Mouse (Mus musculus): ENCODE data around the gene Il6st. TPM values are rescaled to one million over a fixed set of nuclear protein-coding genes. Genes with fewer than 3 reads are reported as not detected.
"Not testable (repeated sequence)": the region's sequence is repeated elsewhere in the genome, so short reads cannot be mapped to it uniquely, and the experiment has no call there.

Gene Il6st
- polyA plus RNA-seq, 1 experiment from 2014 or later, result 20.2 TPM

GRCm38 (mm10) chr13:112425181-112425654 lies 38.7 kb upstream of the Il6st start:
- Histone ChIP-seq H3K9me3 (ENCODE audit: control insufficient read depth, low read length) (no peaks in the 10 kb centered on the region; the same call in 1 of the 2 replicates), H3K4me2 (ENCODE audit: low read depth, severe bottlenecking) (no peak overlapping the region), H3K4me3 (ENCODE audit: low read depth, low read length) (no peak overlapping the region), H3K27ac (replicated peaks; ENCODE audit: low read depth, low read length) (no peak overlapping the region), H3K9ac (ENCODE audit: low read length) (no peak overlapping the region), H3K4me1 (ENCODE audit: control insufficient read depth, insufficient read depth, low read length) (no peaks in the 10 kb centered on the region), H3K27me3 (ENCODE audit: control insufficient read depth, insufficient read depth, low read length) (no peaks in the 10 kb centered on the region), H3K36me3 (ENCODE audit: control insufficient read depth, insufficient read depth, low read length) (no peaks in the 10 kb centered on the region)
- WGBS, result 56% methylated on average over 8 of the region's 8 CpGs
- ATAC-seq (ENCODE audit: insufficient number of reproducible peaks, low FRiP score, low TSS enrichment, low read depth), result no peak
- DNase-seq (ENCODE audit: low spot score), result no peak

GRCm38 (mm10) chr13:112426265-112427135 lies 37.4 kb upstream of the Il6st start:
- H3K27ac ChIP-seq (replicated peaks; ENCODE audit: low read depth, low read length), result no peak overlapping the region

GRCm38 (mm10) chr13:112427136-112427470 lies 36.8 kb upstream of the Il6st start:
- H3K4me3 ChIP-seq (ENCODE audit: low read depth, low read length); H3K9ac ChIP-seq (ENCODE audit: low read length); H3K27ac ChIP-seq (replicated peaks; ENCODE audit: low read depth, low read length); ATAC-seq (ENCODE audit: insufficient number of reproducible peaks, low FRiP score, low TSS enrichment, low read depth); DNase-seq (ENCODE audit: low spot score); H3K4me2 ChIP-seq (ENCODE audit: low read depth, severe bottlenecking); H3K27me3 ChIP-seq (ENCODE audit: control insufficient read depth, insufficient read depth, low read length); H3K9me3 ChIP-seq (ENCODE audit: control insufficient read depth, low read length); H3K36me3 ChIP-seq (ENCODE audit: control insufficient read depth, insufficient read depth, low read length); H3K4me1 ChIP-seq (ENCODE audit: control insufficient read depth, insufficient read depth, low read length): not testable (repeated sequence)
- WGBS, result 97% methylated on average over 4 of the region's 4 CpGs

More at GRCm38 (mm10) chr13:112426265-112427135, 37.4 kb upstream of the Il6st start:
- Histone ChIP-seq H3K4me2 (ENCODE audit: low read depth, severe bottlenecking) (no peak overlapping the region), H3K4me1 (ENCODE audit: control insufficient read depth, insufficient read depth, low read length) (no peaks in the 10 kb centered on the region), H3K4me3 (ENCODE audit: low read depth, low read length) (no peak overlapping the region), H3K36me3 (ENCODE audit: control insufficient read depth, insufficient read depth, low read length) (no peaks in the 10 kb centered on the region), H3K9ac (ENCODE audit: low read length) (no peak overlapping the region), H3K27me3 (ENCODE audit: control insufficient read depth, insufficient read depth, low read length) (no peaks in the 10 kb centered on the region), H3K9me3 (ENCODE audit: control insufficient read depth, low read length) (no peaks in the 10 kb centered on the region; the same call in 1 of the 2 replicates)
- WGBS, result 74% methylated on average over 13 of the region's 13 CpGs
- no peak for ATAC-seq (ENCODE audit: insufficient number of reproducible peaks, low FRiP score, low TSS enrichment, low read depth)
- no peak for DNase-seq (ENCODE audit: low spot score)

GRCm38 (mm10) chr13:112427521-112427920 lies 36.3 kb upstream of the Il6st start:
- Histone ChIP-seq H3K9ac (ENCODE audit: low read length) (no peak overlapping the region), H3K27me3 (ENCODE audit: control insufficient read depth, insufficient read depth, low read length) (no peaks in the 10 kb centered on the region), H3K4me3 (ENCODE audit: low read depth, low read length) (no peak overlapping the region), H3K4me2 (ENCODE audit: low read depth, severe bottlenecking) (no peak overlapping the region), H3K27ac (replicated peaks; ENCODE audit: low read depth, low read length) (no peak overlapping the region), H3K9me3 (ENCODE audit: control insufficient read depth, low read length) (no peaks in the 10 kb centered on the region; the same call in 1 of the 2 replicates), H3K36me3 (ENCODE audit: control insufficient read depth, insufficient read depth, low read length) (no peaks in the 10 kb centered on the region), H3K4me1 (ENCODE audit: control insufficient read depth, insufficient read depth, low read length) (no peaks in the 10 kb centered on the region)
- DNase-seq (ENCODE audit: low spot score), result no peak
- ATAC-seq (ENCODE audit: insufficient number of reproducible peaks, low FRiP score, low TSS enrichment, low read depth), result no peak
- 88% methylated on average over 14 of the region's 15 CpGs for WGBS

- Histone ChIP-seq H3K4me3 (ENCODE audit: low read depth, low read length) (no peak overlapping the region), H3K9ac (ENCODE audit: low read length) (no peak overlapping the region), H3K9me3 (ENCODE audit: control insufficient read depth, low read length) (no peaks in the 10 kb centered on the region), H3K36me3 (ENCODE audit: control insufficient read depth, insufficient read depth, low read length) (no peaks in the 10 kb centered on the region), H3K4me2 (ENCODE audit: low read depth, severe bottlenecking) (no peak overlapping the region), H3K27ac (replicated peaks; ENCODE audit: low read depth, low read length) (no peak overlapping the region), H3K4me1 (ENCODE audit: control insufficient read depth, insufficient read depth, low read length) (peaks cover 7% of the 10 kb centered on the region; the same call in 1 of the 2 replicates), H3K27me3 (ENCODE audit: control insufficient read depth, insufficient read depth, low read length) (no peaks in the 10 kb centered on the region)
- DNase-seq (ENCODE audit: low spot score) (no peak), ATAC-seq (ENCODE audit: insufficient number of reproducible peaks, low FRiP score, low TSS enrichment, low read depth) (no peak)
- 58% methylated on average over 5 of the region's 5 CpGs for WGBS
Observed at GRCm38 (mm10) chr13:112433271-112433670, 30.6 kb upstream of the Il6st start.

- H3K9ac ChIP-seq (ENCODE audit: low read length), result no peak overlapping the region
- H3K36me3 ChIP-seq (ENCODE audit: control insufficient read depth, insufficient read depth, low read length), result no peaks in the 10 kb centered on the region
- 75% methylated on average over 8 of the region's 8 CpGs for WGBS
- H3K4me1 ChIP-seq (ENCODE audit: control insufficient read depth, insufficient read depth, low read length), result peaks cover 9% of the 10 kb centered on the region; the same call in 1 of the 2 replicates
- H3K4me2 ChIP-seq (ENCODE audit: low read depth, severe bottlenecking), result no peak overlapping the region
- no peak overlapping the region for H3K4me3 ChIP-seq (ENCODE audit: low read depth, low read length)
- H3K27me3 ChIP-seq (ENCODE audit: control insufficient read depth, insufficient read depth, low read length), result no peaks in the 10 kb centered on the region
- no peak for DNase-seq (ENCODE audit: low spot score)
- no peak overlapping the region for H3K27ac ChIP-seq (replicated peaks; ENCODE audit: low read depth, low read length)
- no peaks in the 10 kb centered on the region for H3K9me3 ChIP-seq (ENCODE audit: control insufficient read depth, low read length)
- ATAC-seq (ENCODE audit: insufficient number of reproducible peaks, low FRiP score, low TSS enrichment, low read depth), result no peak
Observed at GRCm38 (mm10) chr13:112435241-112436075, 28.4 kb upstream of the Il6st start.

GRCm38 (mm10) chr13:112436288-112436687 lies 27.6 kb upstream of the Il6st start:
- Histone ChIP-seq H3K27ac (replicated peaks; ENCODE audit: low read depth, low read length) (no peak overlapping the region), H3K4me3 (ENCODE audit: low read depth, low read length) (no peak overlapping the region), H3K4me1 (ENCODE audit: control insufficient read depth, insufficient read depth, low read length) (peaks cover 9% of the 10 kb centered on the region; the same call in 1 of the 2 replicates), H3K27me3 (ENCODE audit: control insufficient read depth, insufficient read depth, low read length) (no peaks in the 10 kb centered on the region), H3K9me3 (ENCODE audit: control insufficient read depth, low read length) (no peaks in the 10 kb centered on the region), H3K36me3 (ENCODE audit: control insufficient read depth, insufficient read depth, low read length) (no peaks in the 10 kb centered on the region), H3K4me2 (ENCODE audit: low read depth, severe bottlenecking) (no peak overlapping the region), H3K9ac (ENCODE audit: low read length) (no peak overlapping the region)
- ATAC-seq (ENCODE audit: insufficient number of reproducible peaks, low FRiP score, low TSS enrichment, low read depth), result no peak
- WGBS, result 79% methylated on average over 7 of the region's 7 CpGs
- DNase-seq (ENCODE audit: low spot score), result no peak
